Comparison of ENCODE assay signal across 1 mouse cellular context in the genomic region with DNA sequence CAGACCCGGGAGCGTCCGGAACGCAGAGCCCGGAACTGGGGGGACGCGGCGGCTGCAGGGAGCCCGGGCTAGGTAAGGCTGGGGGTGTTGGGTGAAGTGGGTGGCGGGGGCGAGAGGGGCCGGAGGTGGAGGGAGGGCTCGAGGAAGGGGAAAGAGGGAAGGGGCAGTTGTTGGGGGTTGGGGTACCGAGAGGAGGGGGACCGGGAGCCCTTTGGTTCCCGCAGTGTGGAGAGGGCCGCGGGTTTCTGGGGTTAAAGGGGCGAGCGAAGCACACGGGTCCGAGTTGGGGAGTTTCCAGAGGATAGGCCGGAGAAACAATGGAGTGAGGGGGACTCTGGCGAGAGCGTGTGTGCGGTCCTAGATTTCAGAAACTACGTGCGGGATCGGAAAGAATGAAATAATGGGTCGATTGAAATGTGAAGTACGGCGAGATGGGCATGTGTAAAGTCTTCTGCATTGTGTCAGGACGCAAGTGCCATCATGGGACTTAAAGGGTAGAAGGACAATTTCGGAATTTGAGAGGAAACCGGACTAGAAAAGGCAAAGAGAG.
TF ChIP-seq lines count a peak whose summit lies in the region.

No protein-coding gene starts in this region.

TF ChIP-seq in CH12.LX, 34 proteins besides CTCF, POLR2A, EP300 and RAD21:
- TF ChIP-seq ELF1 (IDR thresholded peaks at IDR 0.05; ENCODE audit: low read depth, low read length), result 0 out of 2 replicates have a peak, but pooled peaks have one; percentile 16
- TF ChIP-seq SIN3A (IDR thresholded peaks at IDR 0.05; ENCODE audit: low read length), result no peak; the same call in none of the 2 replicates
- 0 out of 2 replicates have a peak, but pooled peaks have one; percentile 23 for TF ChIP-seq CHD1 (IDR thresholded peaks at IDR 0.05; ENCODE audit: low read depth, low read length)
- TF ChIP-seq NELFE (IDR thresholded peaks at IDR 0.05; ENCODE audit: low read depth, low read length), result 0 out of 2 replicates have a peak, but pooled peaks have one; percentile 1
- no peak for TF ChIP-seq JUN (IDR thresholded peaks at IDR 0.05; ENCODE audit: insufficient read depth, low read depth, low read length)
